Mouse (Mus musculus): Measurements from ENCODE around the gene Gucd1.

DNA sequence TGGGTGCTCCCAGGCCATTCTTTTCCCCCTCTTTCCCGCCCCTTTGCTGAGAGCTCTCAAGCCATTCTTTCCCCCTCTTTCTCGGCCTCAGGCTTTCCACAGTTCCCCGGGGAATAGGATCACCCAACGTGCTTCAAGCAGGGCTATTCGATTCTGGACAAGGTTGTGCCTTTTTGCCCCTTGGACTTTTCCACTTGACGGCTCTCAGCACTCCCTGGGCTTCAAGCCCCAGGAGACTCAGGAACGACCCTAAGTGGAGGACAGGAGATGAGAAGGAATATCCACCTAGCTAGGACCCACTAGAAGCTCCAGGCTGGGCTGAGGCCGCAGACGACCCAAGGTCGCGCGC lies 1.1 kb downstream of the Gucd1 start:
- TF ChIP-seq CTCF (IDR thresholded peaks at IDR 0.05; ENCODE audit: insufficient read depth, low read length) (no peak), POLR2A (IDR thresholded peaks at IDR 0.05; ENCODE audit: borderline replicate concordance, extremely low read depth, low read depth, low read length) (no peak)
